Mouse (Mus musculus) E14TG2a.4 (cell line): ENCODE measurements around the gene Ms4a4d.
"Not testable (repeated sequence)": the region's sequence is repeated elsewhere in the genome, so short reads cannot be mapped to it uniquely, and the experiment has no call there.

Experiments
- CTCF ChIP-seq: conservative IDR thresholded peaks from 2 replicates; pipeline ENCODE4 v1.5.1; 2014; ENCODE audit warnings: low read length
- NANOG ChIP-seq: IDR thresholded peaks from 2 replicates; pipeline ENCODE4 v1.6.1; 2014; ENCODE audit warnings: borderline replicate concordance, low read length, mixed read lengths
- POU5F1 ChIP-seq: IDR thresholded peaks from 2 replicates; pipeline ENCODE4 v1.6.1; 2014; ENCODE audit warnings: low read length, borderline replicate concordance

- TF ChIP-seq CTCF, POU5F1, NANOG: not testable (repeated sequence)
Measured at GRCm38 (mm10) chr19:11544383-11544782, 7.8 kb downstream of the Ms4a4d start.
